Mouse (Mus musculus) midbrain, embryonic 14.5 days (tissue): ENCODE results near the gene F2rl1. TPM values are rescaled to one million over a fixed set of nuclear protein-coding genes. Genes with fewer than 3 reads are reported as not detected.

Experiments
- polyA plus RNA-seq: library from polyadenylated mRNA; unstranded; fragments of >200 nt; fragmentation: Nextera tagmentation; extraction: Ambion mirVana; gene quantifications from 2 replicates; pipeline ENCODE4 v1.2.1, GENCODE M21; 2014

Gene F2rl1
- polyA plus RNA-seq, 1 experiment from 2014 or later: 0.12 TPM

Other genes with a start within 250 kb of the F2rl1 start
- gene Zbed3, start 201.6 kb downstream of the F2rl1 start, polyA plus RNA-seq: 32.9 and 37.9 TPM in 2 replicates
- gene Aggf1, start 149.9 kb downstream of the F2rl1 start, polyA plus RNA-seq: 35.7 and 46.4 TPM in 2 replicates
- 3.2 and 3.3 TPM in 2 replicates for gene Crhbp, start 80.3 kb downstream of the F2rl1 start, polyA plus RNA-seq
- gene S100z, start 46.5 kb downstream of the F2rl1 start, polyA plus RNA-seq: not detected in 2 replicates
- 53.5 and 78.8 TPM in 2 replicates for gene F2r, start 93.3 kb upstream of the F2rl1 start, polyA plus RNA-seq
- gene F2rl2, start 171.6 kb upstream of the F2rl1 start, polyA plus RNA-seq: 0.58 and 0.84 TPM in 2 replicates